Mouse (Mus musculus) ES-Bruce4 (cell line): ENCODE results near the gene Chchd10. TPM values are rescaled to one million over a fixed set of nuclear protein-coding genes. Genes with fewer than 3 reads are reported as not detected.

Experiments used
- H3K27ac ChIP-seq: 2 replicates; pipeline ENCODE4 v1.5.1; 2012; ENCODE audit warnings: low read length, inconsistent platforms; ENCODE audit not compliant: insufficient read depth
- H3K27me3 ChIP-seq: 2 replicates; pipeline ENCODE4 v1.6.1; 2012; ENCODE audit warnings: mild to moderate bottlenecking, low read length, inconsistent platforms; ENCODE audit not compliant: control insufficient read depth, poor library complexity, insufficient read depth, severe bottlenecking
- H3K36me3 ChIP-seq: 2 replicates; pipeline ENCODE4 v1.6.1; 2012; ENCODE audit warnings: inconsistent platforms, mild to moderate bottlenecking, low read length, moderate library complexity; ENCODE audit not compliant: control insufficient read depth, poor library complexity, insufficient read depth, severe bottlenecking
- H3K4me1 ChIP-seq: one replicate; pipeline ENCODE4 v1.8.1; 2011; ENCODE audit warnings: low read length; ENCODE audit not compliant: control insufficient read depth, insufficient read depth
- H3K4me3 ChIP-seq: 2 replicates; pipeline ENCODE4 v1.5.1; 2011; ENCODE audit warnings: low read depth, mild to moderate bottlenecking, low read length
- H3K9ac ChIP-seq: 2 replicates; pipeline ENCODE4 v1.6.1; 2012; ENCODE audit warnings: low read depth, mild to moderate bottlenecking, inconsistent platforms; ENCODE audit not compliant: poor library complexity, severe bottlenecking
- H3K9me3 ChIP-seq: replicated peaks from 2 replicates; pipeline ENCODE4 v1.6.1; 2012; ENCODE audit warnings: mild to moderate bottlenecking, low read length, inconsistent platforms; ENCODE audit not compliant: control insufficient read depth, poor library complexity, insufficient read depth, severe bottlenecking
- CTCF ChIP-seq: IDR thresholded peaks from one replicate; pipeline ENCODE4 v1.8.1; 2011; ENCODE audit warnings: low read depth, low read length
- EP300 ChIP-seq: IDR thresholded peaks from 2 replicates; pipeline ENCODE4 v1.6.1; 2011; ENCODE audit warnings: low read depth, low read length; ENCODE audit not compliant: insufficient read depth
- POLR2A ChIP-seq: IDR thresholded peaks from one replicate; pipeline ENCODE4 v1.8.1; 2011; ENCODE audit warnings: low read length; ENCODE audit not compliant: insufficient read depth
- polyA plus RNA-seq: library from polyadenylated mRNA; stranded (reverse); fragments of >200 nt; gene quantifications from 2 replicates; pipeline ENCODE4 v1.2.4, GENCODE M21; 2011; ENCODE audit warnings: low read depth; ENCODE audit not compliant: missing spikeins, insufficient read depth, insufficient read length

Gene Chchd10
- polyA plus RNA-seq, 1 experiment: 405 TPM

- H3K9ac ChIP-seq: no peak overlapping the region
- H3K36me3 ChIP-seq: peaks cover 33% of the 10 kb centered on the region
These were observed 28.5 kb upstream of the Chchd10 start for GRCm38 (mm10) chr10:75904391-75904790.

GRCm38 (mm10) chr10:75906882-75907281 lies 26.0 kb upstream of the Chchd10 start:
- Histone ChIP-seq H3K4me3 (no peak overlapping the region), H3K27ac (no peak overlapping the region), H3K27me3 (no peaks in the 10 kb centered on the region), H3K9ac (no peak overlapping the region), H3K36me3 (peaks cover 42% of the 10 kb centered on the region), H3K9me3 (no peaks in the 10 kb centered on the region), H3K4me1 (no peaks in the 10 kb centered on the region)
- TF ChIP-seq EP300: no peak
- no peak for TF ChIP-seq CTCF
- TF ChIP-seq POLR2A: no peak

More at GRCm38 (mm10) chr10:75904391-75904790, 28.5 kb upstream of the Chchd10 start:
- H3K27ac ChIP-seq: no peak overlapping the region
- no peak for TF ChIP-seq EP300
- TF ChIP-seq POLR2A: no peak
- no peak for TF ChIP-seq CTCF
- no peaks in the 10 kb centered on the region for H3K9me3 ChIP-seq
- no peak overlapping the region for H3K4me3 ChIP-seq
- H3K4me1 ChIP-seq: no peaks in the 10 kb centered on the region
- H3K27me3 ChIP-seq: no peaks in the 10 kb centered on the region

GRCm38 (mm10) chr10:75910698-75911097 lies 22.2 kb upstream of the Chchd10 start:
- H3K9me3 ChIP-seq: no peaks in the 10 kb centered on the region
- no peak overlapping the region for H3K27ac ChIP-seq
- no peak overlapping the region for H3K4me3 ChIP-seq
- H3K27me3 ChIP-seq: no peaks in the 10 kb centered on the region
- H3K4me1 ChIP-seq: no peaks in the 10 kb centered on the region
- TF ChIP-seq EP300 (no peak), POLR2A (no peak), CTCF (no peak)
- H3K9ac ChIP-seq: no peak overlapping the region
- H3K36me3 ChIP-seq: peaks cover 20% of the 10 kb centered on the region

- H3K9ac ChIP-seq: no peak overlapping the region
- peaks cover 19% of the 10 kb centered on the region for H3K36me3 ChIP-seq
These were observed 19.8 kb upstream of the Chchd10 start for GRCm38 (mm10) chr10:75913013-75913589.

GRCm38 (mm10) chr10:75915557-75915956 lies 17.4 kb upstream of the Chchd10 start:
- peaks cover 2% of the 10 kb centered on the region for H3K4me1 ChIP-seq
- no peak overlapping the region for H3K27ac ChIP-seq
- H3K4me3 ChIP-seq: no peak overlapping the region
- peaks cover 14% of the 10 kb centered on the region for H3K36me3 ChIP-seq
- H3K27me3 ChIP-seq: no peaks in the 10 kb centered on the region
- H3K9me3 ChIP-seq: no peaks in the 10 kb centered on the region
- TF ChIP-seq EP300: no peak
- TF ChIP-seq CTCF: no peak
- TF ChIP-seq POLR2A: no peak
- no peak overlapping the region for H3K9ac ChIP-seq

More at GRCm38 (mm10) chr10:75913013-75913589, 19.8 kb upstream of the Chchd10 start:
- no peaks in the 10 kb centered on the region for H3K27me3 ChIP-seq
- H3K4me3 ChIP-seq: no peak overlapping the region
- peaks cover 2% of the 10 kb centered on the region for H3K4me1 ChIP-seq
- TF ChIP-seq CTCF (no peak), EP300 (no peak), POLR2A (no peak)
- no peak overlapping the region for H3K27ac ChIP-seq
- H3K9me3 ChIP-seq: no peaks in the 10 kb centered on the region

- Histone ChIP-seq H3K27me3 (no peaks in the 10 kb centered on the region), H3K4me3 (no peak overlapping the region), H3K9me3 (no peaks in the 10 kb centered on the region), H3K27ac (no peak overlapping the region), H3K9ac (no peak overlapping the region), H3K4me1 (peaks cover 2% of the 10 kb centered on the region), H3K36me3 (peaks cover 9% of the 10 kb centered on the region)
- no peak for TF ChIP-seq POLR2A
- TF ChIP-seq CTCF: no peak
- TF ChIP-seq EP300: no peak
These were observed 16.1 kb upstream of the Chchd10 start for GRCm38 (mm10) chr10:75916840-75917239.
